Mouse (Mus musculus): Measurements from ENCODE around the gene AA986860. TPM values are rescaled to one million over a fixed set of nuclear protein-coding genes. Genes with fewer than 3 reads are reported as not detected.

Gene AA986860
- total and polyA plus RNA-seq, 3 experiments, result 0.31 to 0.58 TPM; not detected in 1

DNA sequence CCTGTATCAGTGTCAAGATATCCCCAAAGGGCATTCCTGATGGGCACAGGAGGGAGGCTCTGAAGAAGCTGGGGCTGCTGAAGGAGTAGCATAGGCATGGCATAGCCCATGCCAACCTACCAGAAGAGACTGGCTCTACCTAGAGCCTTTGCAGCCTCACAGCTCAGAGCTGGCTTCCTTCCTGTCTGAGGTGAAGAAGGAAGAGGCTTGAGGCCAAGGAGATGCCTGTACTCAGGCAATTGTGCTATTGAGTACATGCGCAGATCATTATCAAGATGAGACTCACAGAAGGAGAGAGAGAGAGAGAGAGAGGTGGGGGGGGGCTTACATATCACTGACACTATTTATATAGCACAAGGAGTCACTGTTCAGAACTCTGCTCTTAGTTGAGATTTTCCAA lies 12.0 kb downstream of the AA986860 start:
- Histone ChIP-seq H3K9me3 (replicated peaks; ENCODE audit: insufficient read depth, low read length) (no peaks in the 10 kb centered on the region), H3K36me3 (ENCODE audit: control insufficient read depth in 1 of 2, insufficient read depth in 2 of 2, low read length in 2 of 2) (peaks cover 0 to 37% of the 10 kb centered on the region in 2 experiments; a peak in 2 of 4 replicates), H3K27me3 (ENCODE audit: control insufficient read depth in 1 of 2, insufficient read depth in 2 of 2, low read length in 2 of 2) (no peaks in the 10 kb centered on the region), H3K27ac (ENCODE audit: control insufficient read depth, low read depth, low read length) (no peak overlapping the region), H3K79me2 (ENCODE audit: control insufficient read depth, insufficient read depth, low read length, poor library complexity) (peaks cover 4% of the 10 kb centered on the region), H3K9ac (ENCODE audit: control insufficient read depth, low read depth, low read length, poor library complexity, severe bottlenecking) (no peak overlapping the region), H3K4me1 (ENCODE audit: control insufficient read depth in 1 of 2, insufficient read depth in 2 of 2, low read length in 2 of 2) (peaks cover 26 to 43% of the 10 kb centered on the region in 2 experiments), H3K4me3 (ENCODE audit: control insufficient read depth in 1 of 2, insufficient read depth in 1 of 2, low read depth in 2 of 2, low read length in 2 of 2) (no peak overlapping the region)
- DNase-seq (ENCODE audit: low read depth, low spot score), result peak; percentile 47
- TF ChIP-seq EP300 (IDR thresholded peaks at IDR 0.05; ENCODE audit: low read depth in 1 of 2, low read length in 2 of 2) (0 out of 4 replicates have a peak, but pooled peaks of 1 of the 2 experiments have one; percentile 7), MEF2A (IDR thresholded peaks at IDR 0.05; ENCODE audit: extremely low read depth, insufficient replicate concordance, low read depth, low read length, poor library complexity, severe bottlenecking) (no peak), MYC (IDR thresholded peaks at IDR 0.05; ENCODE audit: low read depth, low read length) (no peak), ZC3H11A (IDR thresholded peaks at IDR 0.05; ENCODE audit: low read depth, low read length) (no peak), SIN3A (IDR thresholded peaks at IDR 0.05; ENCODE audit: low read length) (0 out of 2 replicates have a peak, but pooled peaks have one; percentile 23), ELF1 (IDR thresholded peaks at IDR 0.05; ENCODE audit: low read depth, low read length) (0 out of 2 replicates have a peak, but pooled peaks have one; percentile 18), TAL1 (IDR thresholded peaks at IDR 0.05; ENCODE audit: low read length) (no peak), NRF1 (IDR thresholded peaks at IDR 0.05; ENCODE audit: insufficient read depth, low read depth, low read length, poor library complexity, severe bottlenecking) (peak; percentile 45; the same call in 1 of the 2 replicates), ETS1 (IDR thresholded peaks at IDR 0.05; ENCODE audit: low read depth, low read length) (0 out of 2 replicates have a peak, but pooled peaks have one; percentile 8), CHD1 (IDR thresholded peaks at IDR 0.05; ENCODE audit: low read depth, low read length) (no peak)

DNA sequence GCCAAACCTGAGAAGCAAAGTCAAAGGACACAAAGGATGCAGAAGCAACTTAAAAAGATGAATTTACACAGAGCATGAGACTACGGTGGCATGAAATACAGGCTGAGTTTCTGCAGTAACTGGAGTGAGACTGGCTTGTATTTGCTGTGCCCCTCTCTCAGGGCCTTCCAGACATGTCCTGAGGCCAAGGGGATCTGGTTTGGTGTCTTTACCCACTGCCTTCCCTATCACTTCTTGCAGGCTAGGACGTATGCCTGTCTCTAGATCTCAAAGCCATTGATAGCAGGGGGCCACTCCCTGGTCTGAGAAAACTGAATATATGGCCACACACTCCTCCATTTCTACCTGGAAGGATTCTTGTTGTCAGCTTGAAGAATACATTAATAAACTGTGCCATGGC lies 12.4 kb downstream of the AA986860 start:
- H3K4me1 ChIP-seq (ENCODE audit: control insufficient read depth in 1 of 2, insufficient read depth in 2 of 2, low read length in 2 of 2), result peaks cover 22 to 41% of the 10 kb centered on the region in 2 experiments
- H3K36me3 ChIP-seq (ENCODE audit: control insufficient read depth in 1 of 2, insufficient read depth in 2 of 2, low read length in 2 of 2), result peaks cover 0 to 32% of the 10 kb centered on the region in 2 experiments; a peak in 2 of 4 replicates
- H3K79me2 ChIP-seq (ENCODE audit: control insufficient read depth, insufficient read depth, low read length, poor library complexity), result peaks cover 4% of the 10 kb centered on the region
- H3K9me3 ChIP-seq (replicated peaks; ENCODE audit: insufficient read depth, low read length), result no peaks in the 10 kb centered on the region
- no peak overlapping the region for H3K27ac ChIP-seq (ENCODE audit: control insufficient read depth, low read depth, low read length)
- no peaks in the 10 kb centered on the region for H3K27me3 ChIP-seq (ENCODE audit: control insufficient read depth in 1 of 2, insufficient read depth in 2 of 2, low read length in 2 of 2)
- TF ChIP-seq RAD21 (IDR thresholded peaks at IDR 0.05; ENCODE audit: low read depth, low read length) (no peak), TAL1 (IDR thresholded peaks at IDR 0.05; ENCODE audit: low read length) (no peak), E2F4 (IDR thresholded peaks at IDR 0.05; ENCODE audit: borderline replicate concordance, low read depth, low read length) (no peak), MEF2A (IDR thresholded peaks at IDR 0.05; ENCODE audit: extremely low read depth, insufficient replicate concordance, low read depth, low read length, poor library complexity, severe bottlenecking) (no peak), MAX (IDR thresholded peaks at IDR 0.05; ENCODE audit: low read length) (no peak), ETS1 (IDR thresholded peaks at IDR 0.05; ENCODE audit: low read depth, low read length) (0 out of 2 replicates have a peak, but pooled peaks have one; percentile 3), KAT2A (conservative IDR thresholded peaks at IDR 0.05; ENCODE audit: low read depth, low read length) (no peak), TCF12 (IDR thresholded peaks at IDR 0.05; ENCODE audit: low read depth, low read length) (no peak)
- no peak overlapping the region for H3K4me3 ChIP-seq (ENCODE audit: control insufficient read depth in 1 of 2, insufficient read depth in 1 of 2, low read depth in 2 of 2, low read length in 2 of 2)
- DNase-seq (ENCODE audit: low read depth, low spot score), result no peak
- no peak overlapping the region for H3K9ac ChIP-seq (ENCODE audit: control insufficient read depth, low read depth, low read length, poor library complexity, severe bottlenecking)

All from MEL (cell line).